Mouse (Mus musculus): ENCODE measurements at regions not wholly inside any gene's neighbourhood (a gene's known extent, or its start where the extent isn't known, plus 50 kb on each side); places are given as distances from the start of the nearest gene placed in this dataset.

DNA sequence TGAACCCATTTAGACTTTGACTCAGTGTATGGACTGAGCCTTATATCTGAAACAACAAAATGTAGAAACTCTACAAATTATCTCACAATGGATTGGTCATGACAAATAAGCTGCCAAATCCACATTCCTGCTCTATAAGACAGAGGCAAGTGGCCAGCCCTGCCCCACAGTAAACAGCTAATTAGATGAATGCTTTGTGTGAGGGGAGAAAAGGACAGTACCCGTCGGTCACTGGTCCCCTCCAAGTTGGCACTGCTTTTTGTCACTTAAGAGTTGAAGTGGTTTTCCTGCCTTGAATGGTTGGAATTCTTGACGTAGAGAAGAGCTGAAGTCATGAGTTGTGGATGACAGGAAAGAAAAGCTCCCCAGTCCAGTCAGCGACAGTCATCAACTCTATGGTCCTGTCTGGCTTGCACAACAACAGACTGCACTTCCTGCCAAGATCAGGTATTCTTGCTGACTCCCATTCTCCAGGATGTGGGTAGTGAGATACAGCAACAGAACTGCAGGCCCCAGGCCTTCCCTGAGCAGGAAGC lies 162.3 kb upstream of the Rnf32 start:
- DNase-seq (ENCODE audit: low read depth), result peak; percentile 19
- TF ChIP-seq POLR2A (IDR thresholded peaks at IDR 0.05; ENCODE audit: borderline replicate concordance, extremely low read depth, insufficient read depth, insufficient read length, poor library complexity, severe bottlenecking), result no peak

DNA sequence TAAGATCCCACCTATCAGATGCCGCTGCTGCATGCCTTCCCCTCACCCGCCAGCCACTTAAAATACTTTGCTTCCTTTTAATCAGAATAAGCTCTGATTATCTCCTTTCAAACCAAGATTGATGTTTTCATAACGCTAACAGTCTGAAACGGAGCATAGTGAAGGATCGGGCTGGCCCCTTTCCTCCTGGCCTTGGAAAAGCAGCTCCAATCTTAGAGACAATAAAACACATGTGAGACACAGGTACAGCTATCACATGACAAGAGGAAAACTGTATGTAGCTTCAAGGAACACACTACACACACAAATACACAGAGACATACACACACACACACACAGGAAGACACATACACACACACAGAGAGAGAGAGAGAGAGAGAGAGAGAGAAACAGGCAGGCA lies 165.3 kb upstream of the Rnf32 start:
- peak; percentile 40 for DNase-seq (ENCODE audit: low read depth)
- TF ChIP-seq CTCF (IDR thresholded peaks at IDR 0.05; ENCODE audit: borderline replicate concordance, extremely low read depth, insufficient read depth, insufficient read length) (no peak), POLR2A (IDR thresholded peaks at IDR 0.05; ENCODE audit: borderline replicate concordance, extremely low read depth, insufficient read depth, insufficient read length, poor library complexity, severe bottlenecking) (no peak)

DNA sequence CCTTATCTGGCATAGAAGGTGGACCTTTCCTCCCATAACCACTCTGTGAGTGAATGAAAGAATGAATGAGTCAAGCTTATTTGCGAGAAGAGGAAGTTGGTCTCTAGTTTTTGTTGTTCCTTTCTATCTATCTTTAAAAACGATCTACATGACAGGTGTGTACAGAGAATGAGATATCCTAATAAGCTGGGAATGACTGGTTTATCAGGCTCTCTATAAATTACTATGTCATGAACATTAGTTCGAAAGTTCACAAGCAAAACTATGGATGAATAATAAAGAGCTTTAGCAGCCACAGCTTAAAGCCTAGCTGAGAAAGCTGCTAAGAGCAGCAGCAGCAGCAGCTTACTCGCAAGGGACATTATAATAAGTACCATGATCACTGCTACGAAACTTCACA lies 165.8 kb upstream of the Rnf32 start:
- peak; percentile 3 for DNase-seq (ENCODE audit: low read depth)
- TF ChIP-seq CTCF (IDR thresholded peaks at IDR 0.05; ENCODE audit: borderline replicate concordance, extremely low read depth, insufficient read depth, insufficient read length) (no peak), POLR2A (IDR thresholded peaks at IDR 0.05; ENCODE audit: borderline replicate concordance, extremely low read depth, insufficient read depth, insufficient read length, poor library complexity, severe bottlenecking) (no peak)

DNA sequence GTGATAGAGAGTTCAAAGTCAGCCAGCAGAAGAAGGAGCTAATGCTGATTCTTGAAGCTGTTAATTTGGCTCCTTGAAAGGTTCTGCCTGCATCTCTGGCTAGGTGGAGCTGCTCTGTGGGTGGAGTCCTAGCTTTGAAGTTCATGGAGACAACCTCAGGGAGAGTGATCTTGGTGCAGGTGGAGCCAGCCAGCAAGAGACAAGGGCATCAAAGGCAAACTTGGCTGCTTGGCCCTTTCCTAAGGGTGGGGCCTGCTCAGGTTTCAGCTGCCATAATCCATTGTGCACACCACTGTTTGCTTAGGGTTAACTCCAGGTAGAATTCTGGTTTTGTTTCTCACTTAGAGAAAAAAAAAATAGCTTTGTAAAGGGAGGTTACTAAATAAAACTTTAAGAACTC lies 170.7 kb upstream of the Rnf32 start:
- TF ChIP-seq POLR2A (IDR thresholded peaks at IDR 0.05; ENCODE audit: borderline replicate concordance, extremely low read depth, insufficient read depth, insufficient read length, poor library complexity, severe bottlenecking) (no peak), CTCF (IDR thresholded peaks at IDR 0.05; ENCODE audit: borderline replicate concordance, extremely low read depth, insufficient read depth, insufficient read length) (no peak)
- DNase-seq (ENCODE audit: low read depth), result no peak

DNA sequence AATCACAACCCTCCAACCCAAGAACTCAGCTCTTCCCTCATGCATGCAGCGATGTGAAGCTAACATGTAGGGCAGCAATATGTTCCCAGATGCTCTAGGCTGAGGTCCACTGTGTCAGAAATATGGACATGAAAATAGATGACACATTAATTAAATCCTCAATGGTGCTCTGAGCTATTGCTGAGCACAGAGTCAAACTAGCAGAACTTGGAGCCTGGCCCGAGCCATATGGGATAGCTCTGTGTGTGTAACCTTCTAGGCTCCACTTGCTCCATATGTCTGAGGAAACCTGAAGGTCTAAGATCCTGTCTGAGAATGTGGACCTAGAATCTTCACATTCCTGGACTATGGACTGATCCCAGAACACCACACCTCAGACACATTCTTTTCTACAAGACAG lies 203.0 kb upstream of the Rnf32 start:
- TF ChIP-seq POLR2A (IDR thresholded peaks at IDR 0.05; ENCODE audit: borderline replicate concordance, extremely low read depth, insufficient read depth, insufficient read length, poor library complexity, severe bottlenecking), result no peak
- TF ChIP-seq CTCF (IDR thresholded peaks at IDR 0.05; ENCODE audit: borderline replicate concordance, extremely low read depth, insufficient read depth, insufficient read length), result no peak
- no peak for DNase-seq (ENCODE audit: low read depth)

DNA sequence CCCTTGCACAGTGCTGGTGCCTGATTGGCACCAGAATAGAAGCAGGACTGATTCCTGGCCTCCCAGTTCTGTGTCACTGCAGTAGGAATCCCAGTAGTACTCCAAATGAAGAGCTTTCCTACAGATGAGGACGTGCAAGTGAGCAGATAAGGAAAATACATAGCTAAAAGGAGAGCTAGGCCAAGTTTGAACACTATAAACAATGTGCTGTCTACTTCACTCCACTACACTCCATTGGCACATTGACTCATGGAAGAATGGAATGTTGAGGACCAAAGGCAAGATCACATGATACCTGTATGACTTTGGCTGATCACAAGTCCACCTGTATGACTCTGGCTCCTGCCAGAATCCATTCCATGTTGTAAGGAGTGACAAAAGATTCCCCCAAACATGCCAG lies 215.9 kb upstream of the Rnf32 start:
- TF ChIP-seq POLR2A (IDR thresholded peaks at IDR 0.05; ENCODE audit: borderline replicate concordance, extremely low read depth, insufficient read depth, insufficient read length, poor library complexity, severe bottlenecking), result no peak
- no peak for TF ChIP-seq CTCF (IDR thresholded peaks at IDR 0.05; ENCODE audit: borderline replicate concordance, extremely low read depth, insufficient read depth, insufficient read length)

DNA sequence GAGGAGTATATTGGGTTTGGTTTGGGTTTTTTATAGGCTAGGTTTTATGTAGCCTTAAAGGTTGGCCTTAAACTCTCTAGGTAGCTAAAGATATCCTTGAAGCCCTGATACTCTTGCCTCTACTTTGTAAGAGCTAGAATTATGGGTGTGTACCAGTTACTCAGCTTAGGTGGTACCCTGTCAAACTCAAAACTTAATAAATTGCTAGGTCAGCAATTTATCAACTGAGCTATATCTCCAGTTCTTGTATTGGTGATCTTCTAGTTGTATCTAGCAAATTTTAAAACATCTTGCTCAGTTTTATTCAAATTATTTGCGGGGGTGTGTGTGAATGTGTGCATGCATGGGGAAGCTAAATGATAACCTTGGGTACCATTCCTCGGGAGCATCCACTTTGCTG lies 225.4 kb upstream of the Rnf32 start:
- no peak for DNase-seq (ENCODE audit: low read depth)
- TF ChIP-seq POLR2A (IDR thresholded peaks at IDR 0.05; ENCODE audit: borderline replicate concordance, extremely low read depth, insufficient read depth, insufficient read length, poor library complexity, severe bottlenecking), result no peak
- TF ChIP-seq CTCF (IDR thresholded peaks at IDR 0.05; ENCODE audit: borderline replicate concordance, extremely low read depth, insufficient read depth, insufficient read length), result no peak

More for the DNA sequence above, 215.9 kb upstream of the Rnf32 start:
- DNase-seq (ENCODE audit: low read depth), result no peak

DNA sequence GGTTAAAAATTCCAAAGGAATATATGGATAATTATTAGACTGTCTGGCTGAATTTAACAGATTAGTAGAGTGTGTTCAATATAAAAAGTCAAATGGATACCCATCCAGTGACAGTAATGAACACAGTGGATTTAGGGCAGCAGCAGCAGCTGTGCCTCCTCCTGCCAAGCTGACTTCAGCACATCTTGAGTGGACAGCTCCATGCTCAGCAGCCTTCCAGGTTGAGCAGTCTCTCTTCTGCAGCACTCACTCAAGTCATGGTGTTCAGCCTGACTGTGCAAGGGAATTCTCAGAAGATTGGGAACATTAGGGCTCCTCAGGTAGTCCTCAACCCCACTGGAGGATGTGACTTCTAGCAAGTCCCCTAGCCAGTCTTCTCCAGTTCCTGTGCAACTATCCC lies 240.8 kb upstream of the Rnf32 start:
- no peak for DNase-seq (ENCODE audit: low read depth)
- TF ChIP-seq CTCF (IDR thresholded peaks at IDR 0.05; ENCODE audit: borderline replicate concordance, extremely low read depth, insufficient read depth, insufficient read length), result no peak
- no peak for TF ChIP-seq POLR2A (IDR thresholded peaks at IDR 0.05; ENCODE audit: borderline replicate concordance, extremely low read depth, insufficient read depth, insufficient read length, poor library complexity, severe bottlenecking)

DNA sequence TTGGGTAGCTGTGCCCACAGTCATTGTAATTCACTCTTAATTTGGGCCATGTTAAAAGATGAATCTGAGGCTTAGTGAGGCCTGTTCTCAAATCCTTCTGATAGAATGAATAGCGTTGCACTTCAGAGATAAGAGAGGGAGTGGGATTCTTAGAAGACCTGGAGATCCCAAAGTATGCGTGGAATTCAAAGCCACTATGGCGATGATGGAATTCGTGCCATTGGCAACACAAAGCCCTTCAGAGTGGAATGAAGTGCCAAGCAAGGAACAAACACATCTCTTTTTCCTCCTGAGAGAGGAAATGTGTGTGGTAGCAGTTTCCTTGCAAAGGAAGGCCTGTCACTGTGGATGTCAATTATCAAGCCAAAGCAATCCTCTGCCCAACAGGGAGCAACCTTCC lies 248.3 kb upstream of the Rnf32 start:
- TF ChIP-seq CTCF (IDR thresholded peaks at IDR 0.05; ENCODE audit: borderline replicate concordance, extremely low read depth, insufficient read depth, insufficient read length) (no peak), POLR2A (IDR thresholded peaks at IDR 0.05; ENCODE audit: borderline replicate concordance, extremely low read depth, insufficient read depth, insufficient read length, poor library complexity, severe bottlenecking) (no peak)
- DNase-seq (ENCODE audit: low read depth), result no peak

DNA sequence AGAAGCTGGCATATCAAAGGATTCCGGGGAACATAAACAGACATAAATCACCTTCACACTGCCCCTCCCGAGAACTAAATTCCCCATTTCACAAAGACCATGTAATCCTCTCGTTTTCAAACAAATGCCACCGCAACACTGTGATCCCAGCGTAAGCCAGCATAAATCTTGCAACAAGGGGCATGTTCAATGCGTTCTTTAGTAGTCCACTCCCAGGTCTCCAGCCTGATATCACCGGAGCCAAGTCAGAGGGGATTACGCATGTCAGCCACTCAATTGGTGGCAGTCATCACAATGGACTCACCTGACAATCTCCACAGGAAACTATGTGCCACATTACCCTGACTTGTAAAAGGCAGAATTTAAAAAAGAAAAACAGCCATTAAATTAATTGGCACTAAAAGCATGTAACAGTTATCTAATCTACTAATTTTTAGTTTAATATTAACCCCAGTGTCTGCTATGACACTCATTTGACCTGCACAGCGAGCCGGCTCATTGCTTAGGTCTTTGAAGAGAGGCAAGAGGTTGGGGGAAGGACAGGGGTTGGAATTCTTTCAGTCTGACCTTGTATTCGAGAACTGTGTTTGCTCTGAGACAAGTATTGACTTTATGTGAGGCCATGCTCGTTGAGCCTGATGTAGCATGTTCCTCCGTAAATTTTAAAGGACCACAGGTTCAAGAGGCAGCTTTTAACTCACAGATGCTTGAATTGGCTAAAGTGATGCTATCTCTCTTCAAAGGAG lies 252.0 kb upstream of the Rnf32 start:
- TF ChIP-seq CTCF (IDR thresholded peaks at IDR 0.05; ENCODE audit: borderline replicate concordance, extremely low read depth, insufficient read depth, insufficient read length), result no peak
- no peak for TF ChIP-seq POLR2A (IDR thresholded peaks at IDR 0.05; ENCODE audit: borderline replicate concordance, extremely low read depth, insufficient read depth, insufficient read length, poor library complexity, severe bottlenecking)
- peak; percentile 19 for DNase-seq (ENCODE audit: low read depth)

DNA sequence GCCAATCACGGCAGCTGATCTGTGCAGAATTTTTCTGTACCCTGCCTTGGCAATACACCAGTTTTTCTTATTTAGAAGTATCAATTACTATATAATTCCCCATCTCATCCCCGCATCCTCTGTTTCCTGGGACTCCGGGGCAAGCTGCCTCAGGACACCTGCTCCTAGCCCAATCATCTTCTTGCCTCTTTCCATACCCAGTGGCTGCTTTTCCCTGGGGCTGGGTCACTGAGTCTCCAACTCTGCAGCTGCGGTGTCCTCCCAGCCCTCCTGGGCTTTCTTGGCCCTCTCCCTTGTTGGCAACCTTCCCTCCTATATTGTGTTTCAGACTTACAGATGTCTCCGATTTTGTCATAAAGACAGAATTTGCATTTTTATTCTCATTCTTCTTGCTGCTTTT lies 254.8 kb upstream of the Rnf32 start:
- DNase-seq (ENCODE audit: low read depth), result peak; percentile 17
- TF ChIP-seq CTCF (IDR thresholded peaks at IDR 0.05; ENCODE audit: borderline replicate concordance, extremely low read depth, insufficient read depth, insufficient read length) (no peak), POLR2A (IDR thresholded peaks at IDR 0.05; ENCODE audit: borderline replicate concordance, extremely low read depth, insufficient read depth, insufficient read length, poor library complexity, severe bottlenecking) (no peak)
